Mouse (Mus musculus) Muller cell, postnatal 12 days (primary cell): Measurements from ENCODE around the gene Zg16.

Source experiments
- DNase-seq: peaks from one replicate; pipeline ENCODE4 v3.0.0-alpha.2; 2015; ENCODE audit errors: inconsistent ontology term

Gene Zg16

DNA sequence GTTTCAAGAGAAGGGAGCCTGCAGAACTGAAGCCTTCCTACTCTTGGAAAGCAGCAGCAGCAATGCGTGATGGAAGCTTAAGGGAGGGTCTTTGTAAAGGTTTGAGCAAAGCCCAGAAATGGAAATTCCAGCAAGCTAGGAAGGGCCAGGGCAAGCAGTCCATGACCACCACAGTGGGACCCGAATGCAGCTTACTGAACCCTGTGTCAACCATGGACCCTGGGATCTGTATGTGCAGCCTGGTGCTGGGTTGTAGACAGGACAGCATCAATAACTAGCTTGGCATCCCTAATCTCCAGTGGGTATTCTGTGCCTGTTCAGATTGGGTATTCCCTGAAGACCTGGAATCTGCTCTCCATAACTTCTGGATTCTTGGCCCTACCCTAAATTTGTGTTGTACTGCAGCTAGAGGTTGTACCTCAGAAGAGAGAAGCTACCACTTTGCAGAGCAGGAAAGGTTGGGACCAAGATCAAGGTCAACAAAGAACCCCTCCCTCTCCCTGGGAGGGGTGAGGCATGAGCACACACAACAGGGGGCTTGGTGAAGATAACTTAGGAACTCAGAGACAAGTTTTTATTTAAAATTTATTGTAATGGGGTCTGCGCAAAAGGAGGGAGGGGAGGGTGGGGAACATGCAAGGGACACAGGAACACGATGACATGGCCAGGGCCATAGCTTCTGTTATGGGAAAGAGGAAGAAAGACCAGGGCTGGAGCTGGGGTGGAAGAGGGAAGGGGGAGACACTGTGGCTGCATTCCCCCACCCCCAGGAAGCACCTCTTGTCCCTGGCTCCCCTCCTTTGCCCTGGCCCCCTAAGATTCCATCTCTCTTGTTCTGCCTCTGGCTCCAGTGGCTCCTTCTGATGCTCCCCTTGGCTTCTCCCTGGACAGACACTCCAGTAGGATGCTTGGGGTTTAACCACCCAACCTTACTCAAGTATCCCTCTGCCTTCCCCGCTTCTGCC is 65.3 kb downstream of the Zg16 start:
- no peak for DNase-seq

DNA sequence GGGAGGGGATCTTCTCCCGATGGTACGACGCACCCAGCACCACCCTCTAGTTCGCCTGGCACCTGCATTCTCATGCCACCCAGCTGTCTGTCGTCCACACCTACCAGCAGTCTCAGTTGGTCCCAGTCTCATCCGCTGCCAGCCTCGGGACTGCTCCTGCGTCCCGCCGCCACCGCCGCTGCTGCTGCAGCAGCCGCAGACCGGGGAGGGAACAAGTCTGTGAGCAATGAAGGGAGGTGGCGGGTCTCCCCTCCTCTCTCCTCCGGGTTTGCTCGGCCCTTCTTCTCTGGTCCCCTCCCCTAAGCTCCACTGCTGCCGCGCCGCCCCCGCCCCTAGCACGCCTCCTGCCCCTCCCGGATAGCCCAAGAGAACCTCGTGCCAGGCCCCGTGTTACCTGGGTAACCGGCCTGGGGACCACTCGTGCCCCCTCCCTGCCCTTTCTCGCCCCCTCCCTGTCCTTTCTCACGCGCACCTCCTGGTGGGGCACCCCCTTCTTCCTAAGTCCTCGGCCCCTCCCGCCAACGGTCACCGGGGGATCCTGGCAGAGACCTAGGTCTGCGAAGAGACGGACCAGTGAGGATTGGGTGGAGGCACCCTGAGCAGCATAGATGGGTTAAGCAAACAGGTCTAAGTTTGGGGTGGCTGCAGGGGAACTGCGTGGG is 66.1 kb downstream of the Zg16 start, which contains the start of the genes Gm42742 and Prrt2:
TSS of gene Gm42742 (minus strand) at position 197 of the 662 bp plus-strand sequence.
TSS of gene Prrt2 (minus strand) at position 311 of the 662 bp plus-strand sequence.
- DNase-seq: peak; percentile 78

DNA sequence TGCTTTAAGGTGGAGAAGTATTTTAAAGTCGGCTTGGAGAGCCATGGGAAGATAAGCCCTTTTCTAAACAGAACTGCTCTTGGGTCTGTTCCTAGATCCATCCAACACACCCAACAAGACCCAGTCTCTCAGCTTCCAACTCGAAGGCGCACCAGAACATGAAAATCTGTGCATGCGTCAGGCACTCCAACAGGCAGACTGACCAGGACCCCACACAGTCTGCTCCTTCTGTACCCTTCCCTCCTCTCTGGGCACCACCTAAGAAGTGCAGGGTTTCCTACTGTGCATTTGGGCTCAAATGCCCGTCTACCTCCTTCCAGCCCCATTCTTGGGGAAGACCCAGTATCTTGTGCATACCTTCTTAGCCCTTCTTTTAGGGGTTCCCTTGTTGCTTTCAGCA is 66.6 kb downstream of the Zg16 start:
- DNase-seq: peak; percentile 29

DNA sequence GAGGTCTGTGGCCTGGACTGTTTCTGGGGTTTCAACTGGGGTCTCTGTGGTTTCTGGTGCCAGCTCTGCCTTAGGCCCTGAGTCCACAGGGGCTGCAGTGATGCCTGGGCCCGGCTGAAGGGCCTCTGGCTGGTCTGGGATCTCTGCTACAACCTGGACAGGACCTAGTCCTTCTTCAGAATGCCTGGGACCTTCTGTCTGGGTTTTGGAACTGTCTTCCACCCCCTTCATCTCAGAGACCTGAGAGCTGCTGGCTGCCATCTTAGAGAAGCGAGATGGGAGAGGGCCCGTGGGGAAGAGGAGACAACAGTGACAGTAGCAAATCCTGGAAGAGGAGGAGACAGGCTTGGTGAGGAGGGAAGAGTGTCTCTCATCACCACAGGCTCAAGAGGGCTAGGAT is 67.1 kb downstream of the Zg16 start:
- no peak for DNase-seq

DNA sequence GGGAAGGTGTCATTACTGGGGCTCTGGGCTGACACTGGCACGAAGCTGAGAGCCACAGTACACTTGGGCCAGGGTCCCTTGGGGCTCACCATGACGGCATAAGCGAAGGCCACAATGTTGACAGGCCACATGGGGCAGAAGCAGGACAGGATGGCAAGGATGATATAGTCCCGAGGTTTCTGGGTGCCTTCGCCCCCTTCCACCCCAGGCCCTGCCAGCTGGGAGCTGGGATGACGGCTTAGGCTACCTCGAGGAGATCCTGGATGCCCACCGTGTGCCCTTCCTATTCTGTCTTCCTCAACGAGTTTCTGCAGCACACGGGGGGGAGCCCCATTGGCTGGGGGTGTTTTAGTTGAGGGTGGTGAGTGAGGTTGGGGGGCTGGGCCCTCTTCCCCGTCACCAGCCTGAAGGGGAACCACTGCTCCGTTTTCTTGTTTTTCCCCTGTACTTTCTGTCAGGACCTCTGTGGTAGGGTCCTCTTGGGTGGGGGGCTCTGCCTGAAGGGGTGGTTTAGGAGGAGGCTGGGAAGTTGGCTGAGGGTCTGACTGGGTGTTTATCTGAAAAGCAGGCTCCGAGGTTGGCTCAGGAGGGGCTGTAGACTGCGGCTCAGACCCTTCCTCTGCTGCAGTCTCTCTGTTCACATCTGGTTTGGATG is 67.7 kb downstream of the Zg16 start:
- no peak for DNase-seq

DNA sequence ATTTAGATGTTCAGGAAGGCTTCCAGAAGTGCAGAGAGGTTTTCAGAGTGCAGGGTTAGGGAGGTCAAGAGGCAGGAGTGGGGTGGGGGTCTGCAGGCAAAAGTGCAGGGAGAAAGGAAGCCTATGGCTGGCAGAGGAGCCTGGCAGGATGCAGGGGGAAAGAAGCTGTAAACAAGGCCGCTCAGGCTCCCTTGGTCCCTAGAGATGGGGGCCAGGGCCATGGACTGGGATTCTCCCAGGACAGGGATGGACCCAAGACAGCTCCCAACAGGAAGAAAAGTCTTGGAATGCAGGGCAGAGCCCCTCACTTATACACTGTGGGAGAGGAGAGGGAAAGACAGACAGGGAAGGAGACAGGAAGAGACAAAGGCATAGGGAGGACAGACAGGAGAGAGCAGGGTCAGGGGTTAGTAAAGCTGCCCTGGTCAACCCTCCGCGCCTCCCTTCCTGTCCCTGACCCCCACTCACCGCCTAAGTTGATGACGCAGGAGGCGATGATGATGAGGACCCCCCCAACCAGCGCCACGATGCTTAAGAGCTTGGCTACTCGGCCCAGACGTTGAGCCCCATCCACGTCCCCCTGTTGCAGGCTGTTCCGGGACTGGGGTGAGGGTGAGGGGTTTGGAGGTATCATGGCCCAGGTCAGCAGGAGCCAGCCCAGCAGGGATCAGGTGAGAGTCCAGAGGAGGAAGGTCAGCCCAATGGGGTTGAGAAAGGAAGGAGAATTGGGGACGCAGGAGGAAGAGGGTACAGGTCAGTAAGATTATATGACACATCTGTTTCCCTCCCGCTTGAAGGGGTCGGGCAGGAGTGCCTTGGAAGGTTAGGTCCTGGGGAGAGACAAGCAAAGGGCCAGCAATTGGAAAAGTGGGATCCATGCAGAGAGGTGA is 68.5 kb downstream of the Zg16 start:
- DNase-seq: no peak

DNA sequence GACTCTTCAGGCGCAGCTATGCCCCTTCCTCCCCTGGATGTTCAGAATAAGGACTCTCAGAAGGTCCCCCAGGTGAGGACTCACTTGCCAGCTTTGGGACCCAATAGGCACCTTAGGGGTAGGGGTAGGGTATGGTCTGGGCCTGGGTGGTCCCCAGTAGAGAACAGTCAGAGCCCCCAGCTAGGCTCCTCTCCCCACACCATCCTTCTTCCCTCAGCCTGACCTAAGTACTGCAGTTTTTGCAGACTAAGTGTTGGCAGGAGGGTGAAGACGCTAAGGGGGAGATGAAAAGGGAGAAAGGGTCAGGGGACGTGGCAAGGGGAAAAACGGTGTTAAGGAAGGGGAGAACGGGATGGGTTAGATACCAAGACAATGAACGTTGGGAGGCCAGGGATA is 69.2 kb downstream of the Zg16 start:
- DNase-seq: no peak

DNA sequence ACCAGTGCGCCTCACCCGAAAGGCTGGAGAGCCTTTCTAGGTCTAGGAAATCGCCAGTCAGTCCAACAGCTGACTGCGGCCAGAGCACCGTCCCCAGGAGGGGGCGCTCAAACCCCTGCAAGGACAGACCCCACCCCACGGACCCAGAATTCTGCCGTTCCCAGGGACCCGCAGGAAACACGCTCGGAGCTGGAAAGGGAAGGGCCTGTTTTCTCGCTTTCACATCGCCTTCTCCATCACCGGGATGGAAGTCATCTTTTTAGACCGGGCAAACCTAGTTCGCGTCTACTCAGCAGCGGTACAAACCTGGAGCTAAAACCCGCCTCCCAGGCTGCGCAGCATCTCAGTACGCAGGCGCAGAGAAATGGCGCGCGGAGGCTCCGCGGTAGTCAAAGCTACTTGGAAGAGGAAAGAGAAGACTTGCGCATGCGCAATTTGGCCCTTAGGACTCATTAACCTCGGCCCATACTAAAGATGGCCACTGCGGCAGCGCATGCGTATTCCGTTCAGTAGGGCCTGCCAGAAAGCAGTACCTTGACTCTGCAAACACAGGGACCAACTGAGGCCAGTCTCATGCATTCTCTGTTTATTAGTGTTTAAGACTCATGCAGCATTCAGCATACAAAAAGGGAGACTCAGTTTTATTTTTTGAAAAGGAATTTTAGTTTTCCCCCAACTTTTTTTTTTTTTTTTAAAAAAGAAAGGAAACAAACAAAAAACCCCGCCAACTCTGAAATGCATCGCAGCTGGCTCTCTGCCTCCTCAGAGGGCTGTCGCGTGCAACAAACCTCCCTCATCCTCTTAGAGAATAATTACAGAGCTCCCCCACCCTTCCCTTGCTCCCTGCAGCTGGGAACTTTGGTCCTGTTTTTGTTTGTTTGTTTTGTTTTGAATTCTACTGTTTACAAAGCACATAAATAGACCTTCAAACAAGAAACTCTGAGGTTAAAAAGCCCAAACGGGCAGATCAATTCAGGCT is 69.9 kb downstream of the Zg16 start, which contains the start of gene Pagr1a:
TSS of gene Pagr1a (minus strand) at position 382 of the 979 bp plus-strand sequence.
- peak; percentile 95 for DNase-seq

DNA sequence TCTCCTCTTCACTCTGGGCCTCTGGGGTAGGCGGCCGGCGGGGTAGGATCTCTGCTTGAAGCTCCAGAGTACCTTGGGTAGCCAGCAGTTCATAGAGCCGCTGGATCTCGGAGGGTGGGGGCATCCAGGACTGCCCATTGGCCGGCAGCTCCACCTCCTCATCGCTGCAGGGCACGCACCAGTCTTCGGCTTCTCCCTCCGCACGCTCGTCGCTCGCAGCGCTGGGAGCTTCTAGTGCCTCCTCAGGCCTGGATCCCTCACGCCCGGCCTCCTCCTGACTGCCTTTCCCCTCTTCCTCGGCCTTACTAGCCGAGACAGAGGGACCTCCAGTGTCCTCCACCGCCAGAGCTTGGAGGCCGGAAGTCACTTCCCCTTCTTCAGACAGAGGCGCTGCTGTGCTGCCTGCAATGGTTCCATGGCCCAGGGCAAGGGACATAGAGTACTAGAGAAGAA is 70.6 kb downstream of the Zg16 start:
- no peak for DNase-seq

DNA sequence TGATC is 70.8 kb downstream of the Zg16 start, which contains the start of gene Pagr1b:
TSS of gene Pagr1b (minus strand) at position 4 of the 5 bp plus-strand sequence.
- no peak for DNase-seq

DNA sequence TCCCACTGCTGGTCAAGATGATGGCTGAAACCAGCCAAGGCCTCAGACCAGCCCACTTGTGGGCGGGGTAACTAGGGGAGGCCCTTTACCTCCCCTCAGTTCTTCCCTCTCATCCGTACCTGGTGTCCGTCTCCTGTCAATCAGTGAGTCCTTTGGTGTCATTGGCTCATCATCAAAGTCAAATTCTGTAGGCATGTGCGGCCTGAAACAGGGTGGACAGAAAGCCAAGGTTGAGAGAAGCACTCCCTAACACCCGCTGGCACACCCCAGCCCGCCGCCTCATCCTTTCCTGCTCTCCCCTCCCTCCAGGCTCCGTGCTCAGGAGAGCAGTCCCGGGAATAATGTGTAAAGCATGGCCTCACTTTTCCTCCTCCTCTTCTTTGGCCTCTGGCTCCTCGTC is 71.0 kb downstream of the Zg16 start:
- DNase-seq: peak; percentile 73

DNA sequence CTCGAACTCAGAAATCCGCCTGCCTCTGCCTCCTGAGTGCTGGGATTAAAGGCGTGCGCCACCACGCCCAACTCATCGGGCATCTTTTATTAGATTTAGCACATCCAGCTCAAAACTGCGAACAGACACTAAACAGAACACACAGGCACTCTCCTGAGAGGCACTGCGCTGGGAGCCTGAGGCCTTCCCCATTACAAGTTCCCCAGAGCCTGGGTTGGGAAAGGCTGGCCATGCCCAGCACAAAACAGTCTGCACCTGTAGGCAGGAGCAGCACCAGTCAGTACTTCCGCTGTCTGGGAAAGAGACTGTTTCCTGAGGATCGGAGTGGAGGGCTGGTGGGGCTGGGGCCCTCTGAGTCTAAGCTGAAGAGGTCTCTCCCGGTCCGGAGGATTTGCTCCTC is 72.1 kb downstream of the Zg16 start:
- no peak for DNase-seq

DNA sequence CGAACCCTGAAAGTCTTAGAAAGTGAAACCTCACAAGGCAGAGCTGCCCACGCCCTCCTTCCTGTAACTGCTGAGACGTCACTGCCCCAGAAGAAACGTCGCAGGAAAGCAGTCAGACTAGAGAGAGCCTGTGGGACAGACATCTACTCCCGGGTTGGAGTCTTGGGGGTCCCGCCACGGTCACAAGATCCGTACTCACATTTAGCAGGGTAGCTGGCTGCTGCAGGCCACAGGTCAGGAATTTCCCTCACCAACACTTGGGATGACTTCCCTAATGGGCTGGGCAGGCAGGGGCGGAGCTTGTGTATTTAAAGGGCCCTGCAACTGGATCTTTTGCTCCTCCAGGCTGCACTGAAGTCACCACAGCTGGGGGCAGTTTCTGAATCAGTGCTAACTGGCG is 72.8 kb downstream of the Zg16 start, which contains the start of gene Mvp:
TSS of gene Mvp (minus strand) at position 302 of the 400 bp plus-strand sequence.
- peak; percentile 63 for DNase-seq

DNA sequence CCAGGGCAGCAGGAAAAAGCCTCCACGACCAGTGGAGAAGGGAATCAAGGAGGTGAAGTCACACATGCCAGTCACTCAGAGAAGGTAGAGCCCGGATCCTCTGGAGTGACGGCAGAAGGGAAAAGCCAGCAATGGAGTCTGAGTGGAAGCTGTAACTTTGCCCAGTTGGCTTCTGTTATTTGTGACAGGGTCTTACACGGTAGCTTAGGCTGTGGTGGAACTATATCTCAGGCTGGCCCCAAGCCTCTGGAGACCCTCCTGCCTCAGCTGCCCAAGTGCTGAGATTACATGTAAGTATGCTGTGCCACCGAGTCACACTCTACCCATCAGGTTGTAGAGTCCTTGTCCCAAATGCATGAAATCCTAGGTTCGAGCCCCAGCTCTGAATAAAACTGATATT is 73.7 kb downstream of the Zg16 start:
- no peak for DNase-seq

DNA sequence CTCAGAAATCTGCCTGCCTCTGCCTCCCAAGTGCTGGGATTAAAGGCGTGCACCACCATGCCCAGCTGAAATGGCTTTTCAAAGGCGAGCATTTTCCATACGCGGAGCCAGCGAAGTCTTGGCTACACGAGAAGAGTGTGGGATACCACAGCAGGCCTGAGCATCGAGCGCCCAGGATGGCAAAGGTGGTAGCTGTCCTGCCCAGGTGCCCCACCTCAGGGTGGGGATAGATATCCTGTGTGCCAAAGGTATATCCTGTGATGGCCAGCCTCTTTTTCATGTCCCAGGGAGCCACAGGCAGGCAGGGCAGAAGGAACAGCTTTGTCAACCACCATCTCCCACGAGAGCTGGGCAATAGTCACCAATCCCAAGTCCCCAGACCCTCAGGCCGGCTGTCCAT is 74.3 kb downstream of the Zg16 start:
- no peak for DNase-seq

DNA sequence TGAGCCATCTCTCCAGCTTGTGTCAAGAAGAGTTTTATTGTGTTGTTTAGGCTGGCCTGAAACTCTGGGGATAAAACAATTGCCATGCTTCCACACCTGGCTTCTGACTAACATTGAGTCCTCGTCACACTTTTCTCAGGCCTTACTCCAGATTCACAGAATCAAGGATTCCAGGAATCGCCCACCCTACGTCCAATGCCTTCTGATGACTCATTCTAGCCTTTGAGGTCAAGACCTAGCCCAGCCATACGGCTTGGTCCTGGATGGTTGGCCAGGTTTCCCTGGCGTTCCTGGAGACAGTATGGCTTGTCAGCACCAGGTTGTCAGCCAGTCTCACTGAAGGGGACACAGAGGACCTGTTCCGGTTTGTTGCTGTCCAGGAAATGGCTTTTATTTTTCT is 74.8 kb downstream of the Zg16 start:
- DNase-seq: no peak

DNA sequence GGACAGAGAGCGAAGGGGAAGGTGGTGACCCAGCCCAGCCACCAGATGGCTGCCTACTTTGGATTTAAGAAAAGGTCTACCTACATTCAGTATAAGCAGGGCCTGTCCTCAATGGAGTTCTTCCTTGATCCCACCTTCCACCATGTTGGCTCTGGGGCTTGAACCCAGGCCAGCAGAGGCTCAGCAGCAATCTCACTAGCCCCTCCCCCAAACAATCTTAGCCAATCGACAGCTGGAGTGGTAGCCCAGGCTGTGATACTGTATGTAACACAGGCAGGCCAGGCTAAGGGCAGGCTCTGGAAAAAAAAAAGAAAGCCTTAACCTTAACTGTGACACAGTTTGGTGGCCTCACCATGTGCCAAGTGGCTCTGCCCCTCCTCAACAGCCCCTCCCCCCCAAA is 75.4 kb downstream of the Zg16 start:
- DNase-seq: no peak

DNA sequence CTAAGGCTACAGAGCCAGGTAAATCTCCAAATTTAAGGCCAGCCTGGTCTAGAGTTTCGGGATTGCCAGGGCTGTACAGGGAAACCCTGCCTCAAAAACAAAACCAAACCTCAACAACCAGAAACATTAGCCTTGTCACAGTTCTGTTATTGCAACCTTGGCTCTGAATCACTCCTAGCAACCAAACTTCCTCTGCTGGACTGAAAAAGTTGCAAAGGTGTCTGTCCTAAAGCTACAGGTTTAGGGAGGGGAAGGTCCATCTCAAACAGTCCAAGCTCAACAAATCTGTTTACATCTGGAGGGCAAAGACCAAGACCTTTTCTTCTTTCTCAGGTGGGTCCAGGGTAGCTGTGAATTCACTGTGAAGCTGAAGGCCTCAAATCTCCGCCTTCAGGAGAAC is 76.1 kb downstream of the Zg16 start:
- DNase-seq: no peak

DNA sequence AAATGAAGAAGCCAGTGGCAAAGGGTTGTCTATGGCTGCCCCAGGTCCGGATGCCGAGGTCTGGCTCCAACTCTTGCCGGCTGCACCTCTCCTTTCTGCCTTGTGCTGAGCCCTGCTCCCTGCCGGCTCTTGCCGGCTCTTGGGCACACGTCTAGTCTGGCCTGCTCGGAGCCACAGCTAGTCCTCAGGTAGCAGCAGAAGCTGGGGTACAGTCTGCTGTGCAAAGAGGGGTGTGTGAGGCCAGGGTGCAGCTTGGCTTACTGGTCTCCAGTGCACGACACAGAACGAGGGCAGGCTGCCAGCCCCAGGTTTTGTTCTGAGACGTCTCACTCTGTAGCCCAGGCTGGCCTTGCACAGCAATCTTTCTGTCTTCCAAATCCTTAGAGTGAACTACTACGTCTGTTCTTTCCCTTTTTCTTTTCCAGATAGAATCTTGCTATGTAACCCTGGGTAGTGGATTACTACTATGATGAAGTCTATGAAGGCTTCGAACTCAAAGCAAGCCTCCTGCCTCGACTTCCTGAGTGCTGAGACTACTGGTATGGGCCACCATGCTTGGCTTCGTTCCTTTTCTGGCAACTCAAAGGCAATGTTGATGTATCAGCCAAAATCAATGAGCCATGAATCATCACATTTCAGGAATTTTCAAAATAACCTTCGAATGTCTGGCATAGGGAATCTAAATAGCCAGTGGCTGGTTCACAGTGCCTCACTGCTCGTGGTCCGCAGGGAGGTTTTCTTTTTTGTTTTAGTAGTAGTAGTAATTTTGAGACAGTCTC is 77.6 kb downstream of the Zg16 start:
- peak; percentile 42 for DNase-seq
